Mouse (Mus musculus) liver, embryonic 13.5 days (tissue): ENCODE data around the gene Khdc4. TPM values are rescaled to one million over a fixed set of nuclear protein-coding genes. Genes with fewer than 3 reads are reported as not detected.

Source experiments
- ATAC-seq: fragments of 200-750 bp; cut with Nextera tagmentation; 2 replicates; pipeline ENCODE4 v1.8.0; 2017; ENCODE audit warnings: low read depth, mild to moderate bottlenecking, moderate number of reproducible peaks, moderate library complexity
- DNase-seq: peaks from one replicate; pipeline ENCODE4 v3.0.0; 2022
- H3K27ac ChIP-seq: fragments of 300-500 bp; sonication (generic); 2 replicates; pipeline ENCODE4 v1.5.1; 2015; ENCODE audit warnings: moderate library complexity, mild to moderate bottlenecking, inconsistent platforms
- H3K27me3 ChIP-seq: fragments of 300-500 bp; sonication (generic); 2 replicates; pipeline ENCODE4 v1.6.1; 2015; ENCODE audit warnings: mild to moderate bottlenecking, inconsistent platforms
- H3K36me3 ChIP-seq: fragments of 300-500 bp; sonication (generic); 2 replicates; pipeline ENCODE4 v1.6.1; 2015; ENCODE audit warnings: mild to moderate bottlenecking, inconsistent platforms
- H3K4me1 ChIP-seq: fragments of 300-500 bp; sonication (generic); replicated peaks from 2 replicates; pipeline ENCODE4 v1.6.1; 2015; ENCODE audit warnings: inconsistent platforms
- H3K4me2 ChIP-seq: fragments of 300-500 bp; sonication (generic); 2 replicates; pipeline ENCODE4 v1.6.1; 2015; ENCODE audit warnings: inconsistent platforms, mild to moderate bottlenecking, moderate library complexity
- H3K4me3 ChIP-seq: fragments of 300-500 bp; sonication (generic); replicated peaks from 2 replicates; pipeline ENCODE4 v1.5.1; 2015; ENCODE audit warnings: mild to moderate bottlenecking, inconsistent platforms
- H3K9ac ChIP-seq: fragments of 300-500 bp; sonication (generic); 2 replicates; pipeline ENCODE4 v1.6.1; 2015; ENCODE audit warnings: mild to moderate bottlenecking, inconsistent platforms
- H3K9me3 ChIP-seq: fragments of 300-500 bp; sonication (generic); replicated peaks from 2 replicates; pipeline ENCODE4 v1.6.1; 2016; ENCODE audit warnings: inconsistent platforms
- WGBS: fragments of 180-500 bp; shearing (Covaris S2); methylation state at CpG from one replicate; pipeline ENCODE4 v1.1.7; 2015; ENCODE audit not compliant: insufficient replicate concordance; 5-methylcytosine and 5-hydroxymethylcytosine counted together
- polyA plus RNA-seq: library from polyadenylated mRNA; unstranded; fragments of >200 nt; fragmentation: Nextera tagmentation; extraction: Ambion mirVana; gene quantifications from 2 replicates; pipeline ENCODE4 v1.2.1, GENCODE M21; 2015

The Khdc4 gene
- polyA plus RNA-seq, 1 experiment from 2014 or later, result 23.8 TPM

DNA sequence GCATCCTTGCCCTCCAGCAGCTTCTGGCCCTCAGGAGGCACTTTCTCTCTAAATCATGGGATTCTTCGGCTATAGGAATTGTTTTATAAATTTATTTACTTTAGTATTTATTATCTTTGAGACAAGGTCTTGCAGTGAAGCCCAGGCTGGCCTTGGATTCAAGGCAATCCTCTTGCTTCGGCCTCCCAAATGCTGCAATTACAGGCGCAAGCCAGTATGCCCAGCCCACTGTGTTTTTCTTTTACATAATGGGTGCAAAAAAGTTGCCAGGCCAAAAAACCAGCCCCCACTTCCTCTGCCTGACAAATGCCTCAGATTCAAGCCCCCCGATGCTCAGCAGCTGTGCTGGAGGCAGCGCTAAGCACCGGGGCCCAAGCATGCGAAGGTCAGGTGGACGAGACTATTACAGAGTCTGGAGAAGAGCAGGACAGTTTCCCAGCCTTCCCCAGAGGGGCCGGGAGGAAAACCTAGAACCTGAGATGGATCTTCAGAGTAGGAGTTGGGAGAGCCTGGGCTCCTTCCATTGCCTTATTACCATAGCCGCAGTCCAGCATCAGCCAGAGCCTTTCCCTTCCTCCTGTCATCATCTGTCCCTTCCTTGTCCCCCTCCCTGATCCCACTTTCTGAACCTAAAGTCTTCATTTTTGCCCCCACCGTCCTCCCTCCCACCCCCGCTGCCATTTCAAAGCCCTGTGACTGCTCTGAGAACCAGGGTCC is 37.0 kb upstream of the Khdc4 start:
- ATAC-seq (no peak), DNase-seq (no peak)
- H3K9me3 ChIP-seq, result no peaks in the 10 kb centered on the region
- no peak overlapping the region for H3K4me2 ChIP-seq
- 0 out of 2 replicates have a peak, but pooled peaks cover 2% of the 10 kb centered on the region for H3K27me3 ChIP-seq
- WGBS, result 76% methylated on average over 12 of the region's 12 CpGs
- H3K27ac ChIP-seq, result no peak overlapping the region
- no peaks in the 10 kb centered on the region; the same call in 1 of the 2 replicates for H3K4me1 ChIP-seq
- peaks cover 34% of the 10 kb centered on the region for H3K36me3 ChIP-seq
- H3K4me3 ChIP-seq, result no peak overlapping the region
- H3K9ac ChIP-seq, result no peak overlapping the region

GRCm38 (mm10) chr3:88649186-88649585 is 36.4 kb upstream of the Khdc4 start:
- Histone ChIP-seq H3K9me3 (no peaks in the 10 kb centered on the region), H3K4me2 (no peak overlapping the region), H3K27ac (no peak overlapping the region), H3K36me3 (peaks cover 28% of the 10 kb centered on the region), H3K27me3 (0 out of 2 replicates have a peak, but pooled peaks cover 2% of the 10 kb centered on the region), H3K4me1 (no peaks in the 10 kb centered on the region; the same call in 1 of the 2 replicates), H3K4me3 (no peak overlapping the region), H3K9ac (no peak overlapping the region)
- 70% methylated on average over 10 of the region's 10 CpGs for WGBS
- DNase-seq (no peak), ATAC-seq (no peak)

- DNase-seq (no peak), ATAC-seq (no peak)
- Histone ChIP-seq H3K9ac (no peak overlapping the region), H3K4me1 (no peaks in the 10 kb centered on the region; the same call in 1 of the 2 replicates), H3K4me3 (no peak overlapping the region), H3K4me2 (no peak overlapping the region), H3K9me3 (no peaks in the 10 kb centered on the region), H3K36me3 (peaks cover 21% of the 10 kb centered on the region), H3K27ac (no peak overlapping the region), H3K27me3 (0 out of 2 replicates have a peak, but pooled peaks cover 2% of the 10 kb centered on the region)
- WGBS, result 78% methylated on average over 13 of the region's 13 CpGs
Observed at GRCm38 (mm10) chr3:88649967-88650366, 35.6 kb upstream of the Khdc4 start.

- no peak overlapping the region for H3K27ac ChIP-seq
- peaks cover 13% of the 10 kb centered on the region for H3K36me3 ChIP-seq
- no peak overlapping the region for H3K4me3 ChIP-seq
- H3K4me2 ChIP-seq, result no peak overlapping the region
- H3K9ac ChIP-seq, result no peak overlapping the region
- no peaks in the 10 kb centered on the region for H3K9me3 ChIP-seq
- ATAC-seq, result no peak
- WGBS, result 46% methylated on average over 13 of the region's 13 CpGs
- DNase-seq, result no peak
- H3K4me1 ChIP-seq, result no peaks in the 10 kb centered on the region; the same call in 1 of the 2 replicates
- 0 out of 2 replicates have a peak, but pooled peaks cover 2% of the 10 kb centered on the region for H3K27me3 ChIP-seq
Observed at GRCm38 (mm10) chr3:88650713-88651504, 34.7 kb upstream of the Khdc4 start.

DNA sequence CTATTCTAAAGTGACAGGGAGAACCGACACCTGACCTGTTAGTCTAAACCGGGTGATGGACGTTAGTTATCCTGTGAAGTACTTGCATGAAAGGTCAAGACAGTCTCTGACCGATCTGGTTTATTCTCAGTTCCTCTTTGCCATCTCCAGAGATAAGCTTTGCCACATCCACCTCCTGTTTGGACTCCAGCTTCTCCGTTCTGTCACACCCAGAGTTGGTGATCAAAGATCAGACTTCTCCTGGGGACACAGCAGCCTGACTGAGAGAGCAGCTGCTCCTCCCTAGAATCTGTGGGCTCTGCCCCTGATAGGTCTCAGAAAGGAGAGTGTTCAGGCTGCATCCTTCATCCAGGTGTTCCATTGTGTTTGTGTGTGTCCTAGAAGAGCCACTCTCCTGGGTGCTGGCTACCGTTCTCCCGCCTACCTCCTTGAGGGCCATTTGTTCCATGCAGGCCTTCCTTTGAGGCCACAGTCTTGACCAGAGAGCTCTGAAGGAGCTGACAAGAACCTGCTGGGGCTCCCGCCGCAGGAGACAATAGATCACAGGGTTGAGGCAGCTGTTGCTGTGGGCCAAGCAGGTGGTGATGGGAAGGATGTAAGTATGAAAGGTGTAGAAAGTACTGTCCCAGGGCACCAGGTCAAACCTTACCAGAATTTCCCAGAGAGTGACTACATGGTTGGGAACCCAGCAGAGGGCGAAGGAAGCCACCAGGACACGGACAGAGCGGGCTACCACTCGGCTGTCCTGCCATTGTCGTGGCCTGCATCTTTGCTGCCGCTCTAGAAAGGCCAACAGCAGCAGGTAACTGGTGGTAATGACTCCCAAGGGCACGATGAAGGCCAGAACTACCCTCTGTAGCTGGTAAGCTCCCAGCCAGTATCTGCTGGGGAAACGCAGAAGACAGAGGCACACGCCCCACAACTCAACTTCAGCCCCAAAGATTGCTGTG is 33.7 kb upstream of the Khdc4 start:
- H3K4me2 ChIP-seq, result no peak overlapping the region
- WGBS, result 47% methylated on average over 18 of the region's 18 CpGs
- no peak overlapping the region for H3K27ac ChIP-seq
- H3K27me3 ChIP-seq, result 0 out of 2 replicates have a peak, but pooled peaks cover 2% of the 10 kb centered on the region
- H3K9me3 ChIP-seq, result no peaks in the 10 kb centered on the region
- no peak overlapping the region for H3K9ac ChIP-seq
- peaks cover 3% of the 10 kb centered on the region for H3K36me3 ChIP-seq
- no peak for DNase-seq
- H3K4me3 ChIP-seq, result no peak overlapping the region
- ATAC-seq, result no peak
- H3K4me1 ChIP-seq, result no peaks in the 10 kb centered on the region; the same call in 1 of the 2 replicates

DNA sequence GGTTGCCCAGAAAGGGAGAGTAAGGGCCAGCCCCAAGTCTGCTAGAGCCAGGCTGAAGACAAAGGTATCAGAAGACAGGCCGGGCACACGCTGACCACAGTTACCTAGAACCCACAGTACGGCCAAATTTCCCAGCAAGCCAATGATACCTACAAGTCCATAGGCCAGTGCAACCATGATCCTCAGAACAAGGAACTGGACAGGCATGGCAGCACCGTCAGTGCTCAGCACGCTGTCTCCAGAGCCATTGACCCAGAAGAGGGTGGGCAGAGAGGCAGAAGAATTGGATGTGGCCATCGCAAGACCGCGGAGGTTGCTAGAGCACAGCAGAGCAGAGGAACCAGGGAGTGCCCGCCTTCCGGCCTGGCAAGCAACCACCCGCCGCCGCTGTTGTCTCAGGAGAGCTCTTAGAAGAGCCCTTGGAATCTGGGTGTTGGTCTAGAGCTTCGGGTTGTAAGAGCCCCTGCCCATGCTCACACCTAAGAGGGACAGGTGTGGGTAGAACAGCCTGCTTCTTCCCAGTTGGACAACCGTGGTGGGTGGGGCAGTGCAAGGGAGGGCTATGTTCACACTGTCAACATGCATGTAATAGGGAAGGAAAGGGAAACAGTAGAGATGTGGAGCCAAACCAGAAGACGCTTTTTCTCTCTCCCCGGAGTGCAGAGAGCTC is 32.6 kb upstream of the Khdc4 start, which contains the start of gene Rxfp4:
Gene Rxfp4 (minus strand): TSS at position 297 of the 670 bp plus-strand sequence.
- ATAC-seq (no peak), DNase-seq (no peak)
- H3K4me3 ChIP-seq, result no peak within 1 kb of the TSS
- 74% methylated on average over 17 of the region's 17 CpGs for WGBS
- no peak within 1 kb of the TSS for H3K9ac ChIP-seq
- H3K4me2 ChIP-seq, result no peak within 1 kb of the TSS
- H3K36me3 ChIP-seq, result no peaks in the 10 kb centered on the region
- H3K27me3 ChIP-seq, result 0 out of 2 replicates have a peak, but pooled peaks cover 2% of the 10 kb centered on the region
- H3K4me1 ChIP-seq, result no peaks in the 10 kb centered on the region; the same call in 1 of the 2 replicates
- no peak within 1 kb of the TSS for H3K27ac ChIP-seq
- no peaks in the 10 kb centered on the region for H3K9me3 ChIP-seq

GRCm38 (mm10) chr3:88653516-88654370 is 31.9 kb upstream of the Khdc4 start:
- H3K36me3 ChIP-seq, result no peaks in the 10 kb centered on the region
- no peaks in the 10 kb centered on the region for H3K9me3 ChIP-seq
- no peak for ATAC-seq
- no peak for DNase-seq
- 0 out of 2 replicates have a peak, but pooled peaks cover 2% of the 10 kb centered on the region for H3K27me3 ChIP-seq
- H3K4me1 ChIP-seq, result no peaks in the 10 kb centered on the region; the same call in 1 of the 2 replicates
- H3K4me2 ChIP-seq, result no peak overlapping the region
- no peak overlapping the region for H3K9ac ChIP-seq
- no peak overlapping the region for H3K27ac ChIP-seq
- WGBS, result 68% methylated on average over 6 of the region's 6 CpGs
- H3K4me3 ChIP-seq, result no peak overlapping the region

- no peak for DNase-seq
- no peak for ATAC-seq
Observed at GRCm38 (mm10) chr3:88654621-88655020, 31.0 kb upstream of the Khdc4 start.

GRCm38 (mm10) chr3:88655619-88656018 is 30.0 kb upstream of the Khdc4 start:
- no peak for ATAC-seq
- WGBS, result 72% methylated on average over 8 of the region's 8 CpGs
- Histone ChIP-seq H3K9me3 (no peaks in the 10 kb centered on the region), H3K27me3 (peaks cover 6% of the 10 kb centered on the region; the same call in 1 of the 2 replicates), H3K9ac (no peak overlapping the region), H3K36me3 (no peaks in the 10 kb centered on the region), H3K4me2 (no peak overlapping the region), H3K4me3 (no peak overlapping the region), H3K4me1 (no peaks in the 10 kb centered on the region; the same call in 1 of the 2 replicates), H3K27ac (no peak overlapping the region)
- DNase-seq, result no peak

More at GRCm38 (mm10) chr3:88654621-88655020, 31.0 kb upstream of the Khdc4 start:
- 75% methylated on average over 4 of the region's 4 CpGs for WGBS
- Histone ChIP-seq H3K27me3 (peaks cover 5% of the 10 kb centered on the region; the same call in 1 of the 2 replicates), H3K4me3 (no peak overlapping the region), H3K9me3 (no peaks in the 10 kb centered on the region), H3K4me2 (no peak overlapping the region), H3K9ac (no peak overlapping the region), H3K27ac (no peak overlapping the region), H3K4me1 (no peaks in the 10 kb centered on the region; the same call in 1 of the 2 replicates), H3K36me3 (no peaks in the 10 kb centered on the region)
